In the genomic region with DNA sequence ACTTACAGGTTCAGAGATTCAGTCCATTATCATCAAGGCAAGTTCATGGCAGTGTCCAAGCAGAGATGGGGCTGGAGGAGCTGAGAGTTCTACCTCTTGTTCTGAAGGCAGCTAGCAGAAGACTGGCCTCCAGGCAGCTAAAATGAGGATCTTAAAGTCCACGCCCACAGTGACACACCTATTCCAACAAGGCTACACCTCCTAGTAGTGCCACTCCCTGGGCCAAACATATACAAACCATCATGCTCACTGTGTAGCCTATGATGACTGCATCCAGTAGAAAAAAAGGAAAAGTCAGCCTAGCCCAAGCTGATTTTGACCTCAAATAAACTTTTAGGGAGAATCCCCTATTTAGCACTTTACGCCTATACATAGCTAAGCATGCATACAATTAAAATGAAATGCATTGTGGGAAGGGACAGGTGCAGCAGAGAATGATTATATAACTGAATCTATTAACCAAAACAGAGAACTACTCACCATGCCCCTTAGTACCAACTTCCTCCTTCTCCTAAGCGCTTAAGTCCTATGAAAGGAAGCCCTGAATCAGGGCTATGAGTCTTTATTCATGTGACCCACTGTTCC, we compare ENCODE assay signal across 1 mouse cellular context.
TF ChIP-seq lines count a peak whose summit lies in the region.

No protein-coding gene starts in this region.

TF ChIP-seq in CH12.LX, 34 proteins besides CTCF, POLR2A, EP300 and RAD21 (continued from another document):
- TF ChIP-seq USF2 (conservative IDR thresholded peaks at IDR 0.05; ENCODE audit: low read depth, low read length) (no peak), MEF2A (IDR thresholded peaks at IDR 0.05; ENCODE audit: borderline replicate concordance, low read depth, low read length) (no peak), USF1 (IDR thresholded peaks at IDR 0.05; ENCODE audit: low read depth, low read length) (no peak)
TF ChIP-seq in CH12.LX: peak in this region for 0.
